Mouse (Mus musculus) heart, embryonic 11.5 days (tissue): ENCODE results near the gene Epsti1. TPM values are rescaled to one million over a fixed set of nuclear protein-coding genes. Genes with fewer than 3 reads are reported as not detected.

ENCODE experiments used
- ATAC-seq: fragments of 200-750 bp; cut with Nextera tagmentation; replicated peaks from 2 replicates; pipeline ENCODE4 v1.8.0; 2017; ENCODE audit warnings: moderate library complexity; ENCODE audit not compliant: insufficient number of reproducible peaks, low FRiP score, low TSS enrichment
- H3K27ac ChIP-seq: fragments of 300-500 bp; sonication (generic); 2 replicates; pipeline ENCODE4 v1.5.1; 2014; ENCODE audit warnings: mild to moderate bottlenecking, low read depth, low read length
- H3K27me3 ChIP-seq: fragments of 300-500 bp; sonication (generic); 2 replicates; pipeline ENCODE4 v1.6.1; 2014; ENCODE audit warnings: mild to moderate bottlenecking, low read length, mixed read lengths; ENCODE audit not compliant: control insufficient read depth, insufficient read depth
- H3K36me3 ChIP-seq: fragments of 300-500 bp; sonication (generic); 2 replicates; pipeline ENCODE4 v1.6.1; 2014; ENCODE audit warnings: mild to moderate bottlenecking, low read length, moderate library complexity, mixed read lengths; ENCODE audit not compliant: control insufficient read depth, insufficient read depth
- H3K4me1 ChIP-seq: fragments of 300-500 bp; sonication (generic); 2 replicates; pipeline ENCODE4 v1.6.1; 2014; ENCODE audit warnings: low read length; ENCODE audit not compliant: control insufficient read depth, insufficient read depth
- H3K4me2 ChIP-seq: fragments of 300-500 bp; sonication (generic); 2 replicates; pipeline ENCODE4 v1.6.1; 2014; ENCODE audit warnings: mild to moderate bottlenecking, moderate library complexity
- H3K4me3 ChIP-seq: fragments of 300-500 bp; sonication (generic); 2 replicates; pipeline ENCODE4 v1.5.1; 2014; ENCODE audit warnings: low read depth, low read length
- H3K9ac ChIP-seq: fragments of 300-500 bp; sonication (generic); 2 replicates; pipeline ENCODE4 v1.6.1; 2014; ENCODE audit warnings: mild to moderate bottlenecking, low read depth, low read length, moderate library complexity
- H3K9me3 ChIP-seq: fragments of 300-500 bp; sonication (generic); replicated peaks from 2 replicates; pipeline ENCODE4 v1.6.1; 2016; ENCODE audit warnings: low read length; ENCODE audit not compliant: control insufficient read depth
- WGBS: fragments of 180-500 bp; shearing (Covaris S2); extraction: QIAGEN DNeasy Blood & Tissue Kit; methylation state at CpG from one replicate; pipeline ENCODE4 v1.1.7; 2014; ENCODE audit not compliant: insufficient replicate concordance; 5-methylcytosine and 5-hydroxymethylcytosine counted together
- polyA plus RNA-seq: library from polyadenylated mRNA; unstranded; fragments of >200 nt; fragmentation: Nextera tagmentation; extraction: Ambion mirVana; gene quantifications from 2 replicates; pipeline ENCODE4 v1.2.1, GENCODE M21; 2014

Gene Epsti1
- polyA plus RNA-seq, result 0.23 and 0.49 TPM in 2 replicates

- H3K9ac ChIP-seq, result no peak within 1 kb of the TSS; the same call in 1 of the 2 replicates
These were observed at the start of gene Epsti1 for GRCm38 (mm10) chr14:77904171-77904762. Gene Epsti1 (plus strand): TSS chr14:77904239.

GRCm38 (mm10) chr14:77859894-77860293, 44.1 kb upstream of the Epsti1 start:
- H3K27me3 ChIP-seq, result no peaks in the 10 kb centered on the region
- WGBS, result 89% methylated on average over 1 of the region's 1 CpGs
- 0 out of 2 replicates have a peak, but pooled peaks cover 5% of the 10 kb centered on the region for H3K4me1 ChIP-seq
- H3K4me2 ChIP-seq, result no peak overlapping the region
- H3K9ac ChIP-seq, result no peak overlapping the region
- no peak for ATAC-seq
- H3K4me3 ChIP-seq, result no peak overlapping the region
- peaks cover 3% of the 10 kb centered on the region; the same call in 1 of the 2 replicates for H3K36me3 ChIP-seq
- H3K27ac ChIP-seq, result no peak overlapping the region
- H3K9me3 ChIP-seq, result no peaks in the 10 kb centered on the region

More at GRCm38 (mm10) chr14:77904171-77904762, at the start of gene Epsti1:
- Histone ChIP-seq H3K27me3 (no peaks in the 10 kb centered on the region), H3K9me3 (no peaks in the 10 kb centered on the region), H3K36me3 (no peaks in the 10 kb centered on the region), H3K4me2 (peak within 1 kb of the TSS; percentile 33; the same call in 1 of the 2 replicates), H3K4me3 (no peak within 1 kb of the TSS), H3K4me1 (no peaks in the 10 kb centered on the region), H3K27ac (no peak within 1 kb of the TSS)
- 51% methylated on average over 15 of the region's 15 CpGs for WGBS
- no peak for ATAC-seq

- Histone ChIP-seq H3K27ac (no peak overlapping the region), H3K4me2 (no peak overlapping the region), H3K27me3 (no peaks in the 10 kb centered on the region), H3K9me3 (no peaks in the 10 kb centered on the region), H3K9ac (no peak overlapping the region), H3K36me3 (no peaks in the 10 kb centered on the region), H3K4me1 (peaks cover 8% of the 10 kb centered on the region; the same call in 1 of the 2 replicates), H3K4me3 (no peak overlapping the region)
- no peak for ATAC-seq
- WGBS, result 55% methylated on average over 5 of the region's 5 CpGs
These were observed 43.0 kb upstream of the Epsti1 start for GRCm38 (mm10) chr14:77860841-77861560.

- no peak overlapping the region for H3K27ac ChIP-seq
- H3K36me3 ChIP-seq, result no peaks in the 10 kb centered on the region
- no peak overlapping the region for H3K4me3 ChIP-seq
- H3K9ac ChIP-seq, result no peak overlapping the region
- ATAC-seq, result no peak
- no peaks in the 10 kb centered on the region for H3K27me3 ChIP-seq
- H3K9me3 ChIP-seq, result no peaks in the 10 kb centered on the region
- H3K4me1 ChIP-seq, result peaks cover 8% of the 10 kb centered on the region; the same call in 1 of the 2 replicates
- WGBS, result 68% methylated on average over 3 of the region's 3 CpGs
- H3K4me2 ChIP-seq, result no peak overlapping the region
These were observed 40.0 kb upstream of the Epsti1 start for GRCm38 (mm10) chr14:77864051-77864450.

- Histone ChIP-seq H3K9me3 (no peaks in the 10 kb centered on the region), H3K27ac (no peak overlapping the region), H3K36me3 (no peaks in the 10 kb centered on the region), H3K9ac (no peak overlapping the region), H3K4me1 (peaks cover 8% of the 10 kb centered on the region; the same call in 1 of the 2 replicates), H3K27me3 (no peaks in the 10 kb centered on the region), H3K4me2 (no peak overlapping the region), H3K4me3 (no peak overlapping the region)
- 89% methylated on average over 6 of the region's 6 CpGs for WGBS
- ATAC-seq, result no peak
These were observed 39.5 kb upstream of the Epsti1 start for GRCm38 (mm10) chr14:77864510-77864909.

- ATAC-seq, result no peak
- WGBS, result 89% methylated on average over 5 of the region's 5 CpGs
These were observed 36.4 kb upstream of the Epsti1 start for GRCm38 (mm10) chr14:77867601-77868000.

GRCm38 (mm10) chr14:77870926-77871325, 33.1 kb upstream of the Epsti1 start:
- Histone ChIP-seq H3K36me3 (no peaks in the 10 kb centered on the region), H3K27me3 (no peaks in the 10 kb centered on the region), H3K4me2 (no peak overlapping the region), H3K4me1 (no peaks in the 10 kb centered on the region; the same call in 1 of the 2 replicates), H3K9ac (no peak overlapping the region), H3K27ac (no peak overlapping the region), H3K4me3 (no peak overlapping the region), H3K9me3 (no peaks in the 10 kb centered on the region)
- no peak for ATAC-seq
- 83% methylated on average over 3 of the region's 3 CpGs for WGBS

More at GRCm38 (mm10) chr14:77867601-77868000, 36.4 kb upstream of the Epsti1 start:
- Histone ChIP-seq H3K4me3 (no peak overlapping the region), H3K4me1 (peaks cover 3% of the 10 kb centered on the region; the same call in 1 of the 2 replicates), H3K9ac (no peak overlapping the region), H3K36me3 (no peaks in the 10 kb centered on the region), H3K4me2 (no peak overlapping the region), H3K27ac (no peak overlapping the region), H3K9me3 (no peaks in the 10 kb centered on the region), H3K27me3 (no peaks in the 10 kb centered on the region)

GRCm38 (mm10) chr14:77871380-77871975, 32.6 kb upstream of the Epsti1 start:
- Histone ChIP-seq H3K9me3 (no peaks in the 10 kb centered on the region), H3K27ac (no peak overlapping the region)
- WGBS, result 89% methylated on average over 6 of the region's 6 CpGs

More at GRCm38 (mm10) chr14:77871380-77871975, 32.6 kb upstream of the Epsti1 start:
- no peaks in the 10 kb centered on the region; the same call in 1 of the 2 replicates for H3K4me1 ChIP-seq
- no peak for ATAC-seq
- no peak overlapping the region for H3K4me3 ChIP-seq
- H3K4me2 ChIP-seq, result no peak overlapping the region
- no peak overlapping the region for H3K9ac ChIP-seq
- no peaks in the 10 kb centered on the region for H3K36me3 ChIP-seq
- no peaks in the 10 kb centered on the region for H3K27me3 ChIP-seq
